7 mouse cellular contexts compared by ENCODE assay signal in the genomic region with DNA sequence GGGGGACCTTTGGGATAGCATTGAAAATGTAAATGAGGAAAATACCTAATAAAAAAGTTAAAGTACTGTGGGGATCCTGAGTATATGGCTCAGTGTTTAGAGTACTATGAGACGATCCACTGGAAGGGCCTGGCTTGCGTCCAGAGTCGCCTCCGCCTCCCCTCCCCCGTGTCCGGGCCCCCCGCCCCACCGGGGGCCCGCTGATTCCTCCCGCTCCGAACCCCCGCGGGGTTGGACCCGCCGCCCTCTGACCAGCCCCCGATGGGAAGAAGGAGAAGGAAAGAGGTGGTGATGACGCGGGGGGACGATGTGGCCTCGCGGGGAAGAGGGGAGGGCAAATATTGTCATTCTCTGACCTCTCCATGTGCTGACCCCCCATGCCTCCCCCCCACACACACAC.
DNase-seq lines count a peak whose midpoint lies in the region; ATAC-seq lines count a peak whose summit lies in the region.
"Not testable (repeated sequence)": the region's sequence is repeated elsewhere in the genome, so short reads cannot be mapped to it uniquely, and the experiment has no call there.

No protein-coding gene starts in this region.

- not testable (repeated sequence) for H3K4me3 ChIP-seq in embryonic facial prominence, embryonic 13.5 days; heart, embryonic 11.5 days (ENCODE audit: low read depth, low read length); hindbrain, embryonic 11.5 days (ENCODE audit: low read depth, low read length); kidney, embryonic 14.5 days (ENCODE audit: low read length); liver, embryonic 15.5 days (replicated peaks); neural tube, embryonic 12.5 days

- peak; percentile 86 for ATAC-seq in embryonic facial prominence, embryonic 13.5 days (ENCODE audit: insufficient number of reproducible peaks, insufficient read depth, low FRiP score, low TSS enrichment, low read depth)
- ATAC-seq in heart, embryonic 11.5 days (replicated peaks; ENCODE audit: insufficient number of reproducible peaks, low FRiP score, low TSS enrichment), result peak; percentile 91
- peak; percentile 49 for ATAC-seq in hindbrain, embryonic 11.5 days (ENCODE audit: low FRiP score)
- peak; percentile 89 for ATAC-seq in kidney, embryonic 14.5 days (ENCODE audit: low FRiP score, low TSS enrichment)
- peak; percentile 92 for ATAC-seq in liver, embryonic 15.5 days (ENCODE audit: insufficient read depth)
- ATAC-seq in megakaryocyte progenitor cell, adult 5-6 weeks (replicated peaks; ENCODE audit: poor library complexity), result peak; percentile 97
- ATAC-seq in neural tube, embryonic 12.5 days (ENCODE audit: low FRiP score, low read depth), result 0 out of 2 replicates have a peak, but pooled peaks have one; percentile 48

- H3K4me1 ChIP-seq in embryonic facial prominence, embryonic 13.5 days; heart, embryonic 11.5 days (ENCODE audit: control insufficient read depth, insufficient read depth, low read length); hindbrain, embryonic 11.5 days (replicated peaks; ENCODE audit: control insufficient read depth, insufficient read depth, low read length); kidney, embryonic 14.5 days (ENCODE audit: control insufficient read depth, insufficient read depth, low read length); liver, embryonic 15.5 days (replicated peaks); neural tube, embryonic 12.5 days: not testable (repeated sequence)

- H3K27me3 ChIP-seq in embryonic facial prominence, embryonic 13.5 days; heart, embryonic 11.5 days (ENCODE audit: control insufficient read depth, insufficient read depth, low read length); hindbrain, embryonic 11.5 days (ENCODE audit: control insufficient read depth, insufficient read depth, low read length); kidney, embryonic 14.5 days (ENCODE audit: control insufficient read depth, insufficient read depth, low read length); liver, embryonic 15.5 days; neural tube, embryonic 12.5 days (replicated peaks): not testable (repeated sequence)

- WGBS in embryonic facial prominence, embryonic 13.5 days, result no CpG with 5 or more reads among the region's 21 CpGs
- no CpG with 5 or more reads among the region's 21 CpGs for WGBS in heart, embryonic 11.5 days (ENCODE audit: insufficient replicate concordance)
- no CpG with 5 or more reads among the region's 21 CpGs for WGBS in hindbrain, embryonic 11.5 days
- WGBS in kidney, embryonic 14.5 days, result no CpG with 5 or more reads among the region's 21 CpGs
- WGBS in liver, embryonic 15.5 days (ENCODE audit: insufficient replicate concordance), result no CpG with 5 or more reads among the region's 21 CpGs
- no CpG with 5 or more reads among the region's 21 CpGs for WGBS in neural tube, embryonic 12.5 days

- H3K9ac ChIP-seq in embryonic facial prominence, embryonic 13.5 days; heart, embryonic 11.5 days (ENCODE audit: low read depth, low read length); hindbrain, embryonic 11.5 days (ENCODE audit: low read depth, low read length); kidney, embryonic 14.5 days (ENCODE audit: low read depth, low read length); liver, embryonic 15.5 days; neural tube, embryonic 12.5 days: not testable (repeated sequence)

- not testable (repeated sequence) for H3K36me3 ChIP-seq in embryonic facial prominence, embryonic 13.5 days; heart, embryonic 11.5 days (ENCODE audit: control insufficient read depth, insufficient read depth, low read length); hindbrain, embryonic 11.5 days (ENCODE audit: control insufficient read depth, insufficient read depth, low read length); kidney, embryonic 14.5 days (ENCODE audit: control insufficient read depth, insufficient read depth, low read length); liver, embryonic 15.5 days (replicated peaks); neural tube, embryonic 12.5 days

- H3K9me3 ChIP-seq in embryonic facial prominence, embryonic 13.5 days; heart, embryonic 11.5 days (replicated peaks; ENCODE audit: control insufficient read depth, low read length); hindbrain, embryonic 11.5 days (ENCODE audit: control insufficient read depth, low read length); kidney, embryonic 14.5 days (ENCODE audit: control insufficient read depth, low read length); liver, embryonic 15.5 days (replicated peaks); neural tube, embryonic 12.5 days: not testable (repeated sequence)

- not testable (repeated sequence) for DNase-seq in hindbrain, embryonic 11.5 days (ENCODE audit: low spot score)

- not testable (repeated sequence) for H3K27ac ChIP-seq in embryonic facial prominence, embryonic 13.5 days; heart, embryonic 11.5 days (ENCODE audit: low read depth, low read length); hindbrain, embryonic 11.5 days (ENCODE audit: low read depth, low read length); kidney, embryonic 14.5 days (ENCODE audit: low read depth, low read length); liver, embryonic 15.5 days (replicated peaks); neural tube, embryonic 12.5 days

- H3K4me2 ChIP-seq in embryonic facial prominence, embryonic 13.5 days; heart, embryonic 11.5 days; hindbrain, embryonic 11.5 days (replicated peaks; ENCODE audit: low read depth, low read length); kidney, embryonic 14.5 days (replicated peaks; ENCODE audit: low read depth, low read length); liver, embryonic 15.5 days; neural tube, embryonic 12.5 days (replicated peaks): not testable (repeated sequence)
